Mouse (Mus musculus): ENCODE measurements at regions not wholly inside any gene's neighbourhood (a gene's known extent, or its start where the extent isn't known, plus 50 kb on each side); places are given as distances from the start of the nearest gene placed in this dataset.
A peak's percentile ranks its signal among the peaks of the same experiment; 100 is the strongest.

DNA sequence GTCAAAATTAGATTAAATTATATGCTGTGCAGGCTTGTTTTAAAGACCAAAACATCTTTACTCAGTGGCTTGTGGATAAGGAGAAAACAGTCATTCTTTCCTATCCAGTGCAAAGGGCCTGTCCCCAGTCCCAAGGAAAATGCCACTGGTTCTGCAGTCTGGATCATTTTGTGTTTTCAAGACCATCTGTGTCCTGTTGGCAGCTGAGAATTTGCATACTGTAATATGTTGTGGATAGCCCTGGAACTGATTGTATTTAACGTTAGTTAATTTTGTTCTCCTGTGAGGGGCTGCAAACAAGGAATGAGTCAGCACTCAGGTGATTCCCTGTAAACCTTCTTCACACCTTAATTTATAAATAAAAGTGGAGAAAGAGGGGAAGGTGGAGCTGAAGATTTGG is 217.9 kb upstream of the B430305J03Rik start:
- no peak overlapping the region for H3K27ac ChIP-seq
- H3K36me3 ChIP-seq = no peaks in the 10 kb centered on the region
- H3K9me3 ChIP-seq = no peaks in the 10 kb centered on the region
- no peak overlapping the region for H3K9ac ChIP-seq
- H3K4me1 ChIP-seq (replicated peaks) = no peaks in the 10 kb centered on the region
- no peaks in the 10 kb centered on the region for H3K27me3 ChIP-seq (replicated peaks)
- 78% methylated on average over 1 of the region's 1 CpGs for WGBS
- no peak overlapping the region for H3K4me3 ChIP-seq (replicated peaks)
- H3K4me2 ChIP-seq (replicated peaks) = no peak overlapping the region
- no peak for ATAC-seq

- Histone ChIP-seq H3K27ac (no peak overlapping the region), H3K4me2 (replicated peaks) (no peak overlapping the region), H3K36me3 (no peaks in the 10 kb centered on the region), H3K9ac (no peak overlapping the region), H3K9me3 (no peaks in the 10 kb centered on the region), H3K27me3 (replicated peaks) (no peaks in the 10 kb centered on the region), H3K4me1 (replicated peaks) (no peaks in the 10 kb centered on the region), H3K4me3 (replicated peaks) (no peak overlapping the region)
- 80% methylated on average over 2 of the region's 2 CpGs for WGBS
- ATAC-seq = no peak
Measured at GRCm38 (mm10) chr3:61582927-61583326, 217.2 kb upstream of the B430305J03Rik start.

DNA sequence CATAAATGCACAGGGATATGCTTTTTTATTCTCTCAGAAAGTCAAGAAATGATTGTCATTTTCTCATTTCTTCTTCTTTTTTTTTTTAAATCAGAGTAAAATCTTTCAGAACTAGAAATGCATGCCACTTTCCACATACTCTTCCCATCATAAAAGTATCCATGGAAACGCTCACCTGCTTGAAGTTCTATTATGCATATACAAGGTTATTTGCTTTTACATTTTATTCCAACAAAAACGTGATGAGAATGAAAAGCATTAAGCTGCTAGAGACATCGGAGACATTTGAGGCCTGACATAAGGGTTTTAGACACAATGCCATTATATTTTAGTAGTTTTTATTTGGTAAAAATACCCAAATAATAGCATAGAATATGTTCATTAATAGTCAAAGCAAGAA is 214.5 kb upstream of the B430305J03Rik start:
- no peak overlapping the region for H3K4me2 ChIP-seq (replicated peaks)
- no peak overlapping the region for H3K9ac ChIP-seq
- no peaks in the 10 kb centered on the region for H3K4me1 ChIP-seq (replicated peaks)
- WGBS = 87% methylated on average over 3 of the region's 3 CpGs
- no peak overlapping the region for H3K27ac ChIP-seq
- ATAC-seq = no peak
- H3K4me3 ChIP-seq (replicated peaks) = no peak overlapping the region
- H3K27me3 ChIP-seq (replicated peaks) = no peaks in the 10 kb centered on the region
- H3K9me3 ChIP-seq = no peaks in the 10 kb centered on the region
- no peaks in the 10 kb centered on the region for H3K36me3 ChIP-seq

DNA sequence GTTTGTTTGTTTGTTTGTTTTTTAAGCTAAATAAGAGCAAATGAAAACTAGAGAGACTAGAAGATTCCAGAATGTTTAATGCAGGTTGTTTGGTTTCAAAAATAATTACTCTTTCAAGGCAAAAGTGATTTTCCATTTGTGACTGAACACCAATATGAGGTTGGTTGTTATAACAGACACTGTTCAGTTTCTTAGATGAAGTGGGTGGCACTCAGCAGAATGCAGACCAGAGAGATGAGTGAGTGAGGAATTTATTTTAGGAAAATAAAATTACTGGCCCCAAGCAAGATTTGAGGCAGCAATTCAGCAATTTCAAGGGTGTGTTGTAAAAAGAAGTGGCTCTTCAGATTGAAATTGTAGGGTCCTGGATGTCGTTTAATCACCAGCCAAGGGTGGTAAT is 171.4 kb upstream of the B430305J03Rik start:
- Histone ChIP-seq H3K4me1 (replicated peaks) (no peaks in the 10 kb centered on the region), H3K27me3 (replicated peaks) (no peaks in the 10 kb centered on the region), H3K9me3 (no peaks in the 10 kb centered on the region), H3K9ac (no peak overlapping the region), H3K36me3 (no peaks in the 10 kb centered on the region), H3K4me2 (replicated peaks) (no peak overlapping the region), H3K27ac (no peak overlapping the region), H3K4me3 (replicated peaks) (no peak overlapping the region)
- ATAC-seq = no peak
- WGBS = 54% methylated on average over 1 of the region's 1 CpGs

DNA sequence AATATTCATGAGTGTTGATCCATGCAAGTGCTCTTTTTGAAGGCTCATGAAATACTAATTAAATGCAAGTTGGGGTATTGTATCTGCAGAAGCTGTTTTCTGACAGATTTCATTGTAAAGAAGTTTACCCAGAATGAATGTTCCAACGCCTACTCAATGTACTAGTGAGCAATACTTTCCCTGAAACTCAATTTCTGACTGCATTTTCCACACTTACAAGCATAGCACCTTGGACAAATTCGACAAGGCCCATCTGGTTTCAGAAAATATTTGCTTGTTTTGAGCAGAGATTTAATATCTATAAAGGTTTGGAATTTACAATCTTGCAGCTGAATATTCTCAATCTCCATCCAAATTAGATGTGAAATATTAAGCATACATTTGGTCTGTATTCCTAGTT is 170.0 kb upstream of the B430305J03Rik start:
- ATAC-seq = no peak
- H3K9ac ChIP-seq = no peak overlapping the region
- H3K9me3 ChIP-seq = no peaks in the 10 kb centered on the region
- H3K27me3 ChIP-seq (replicated peaks) = no peaks in the 10 kb centered on the region
- no peak overlapping the region for H3K27ac ChIP-seq
- H3K36me3 ChIP-seq = no peaks in the 10 kb centered on the region
- H3K4me2 ChIP-seq (replicated peaks) = no peak overlapping the region
- WGBS = 61% methylated on average over 2 of the region's 2 CpGs
- H3K4me1 ChIP-seq (replicated peaks) = no peaks in the 10 kb centered on the region
- H3K4me3 ChIP-seq (replicated peaks) = no peak overlapping the region

DNA sequence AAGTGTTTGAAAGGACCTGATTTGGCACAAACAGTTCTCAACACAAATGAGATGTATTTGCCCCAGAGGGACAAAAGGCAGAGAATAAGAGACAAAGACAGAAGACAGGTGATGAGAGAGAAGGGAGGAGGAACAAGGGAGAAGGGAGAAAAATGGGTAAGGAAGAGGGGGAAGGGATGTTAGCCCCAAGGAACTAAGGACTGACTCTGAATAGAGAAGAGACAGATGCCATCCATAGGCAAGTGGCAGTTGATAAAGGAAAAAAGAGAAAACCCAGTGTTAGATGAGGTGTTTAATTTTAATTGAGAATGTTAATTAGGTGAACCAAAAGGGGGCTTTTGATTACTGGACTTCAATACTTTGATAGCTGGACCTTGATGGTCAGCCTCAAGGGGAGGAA is 137.4 kb upstream of the B430305J03Rik start:
- Histone ChIP-seq H3K36me3 (no peaks in the 10 kb centered on the region), H3K4me1 (replicated peaks) (no peaks in the 10 kb centered on the region), H3K4me2 (replicated peaks) (no peak overlapping the region), H3K4me3 (replicated peaks) (no peak overlapping the region), H3K27ac (no peak overlapping the region), H3K27me3 (replicated peaks) (no peaks in the 10 kb centered on the region), H3K9me3 (no peaks in the 10 kb centered on the region), H3K9ac (no peak overlapping the region)
- ATAC-seq = no peak

GRCm38 (mm10) chr3:61494835-61495234 is 129.1 kb upstream of the B430305J03Rik start:
- Histone ChIP-seq H3K27me3 (replicated peaks) (no peaks in the 10 kb centered on the region), H3K4me1 (replicated peaks) (no peaks in the 10 kb centered on the region), H3K4me3 (replicated peaks) (no peak overlapping the region), H3K36me3 (no peaks in the 10 kb centered on the region), H3K9me3 (no peaks in the 10 kb centered on the region), H3K4me2 (replicated peaks) (no peak overlapping the region), H3K27ac (no peak overlapping the region), H3K9ac (no peak overlapping the region)
- no peak for ATAC-seq
- 98% methylated on average over 2 of the region's 2 CpGs for WGBS

GRCm38 (mm10) chr3:61486808-61487389 is 121.1 kb upstream of the B430305J03Rik start:
- Histone ChIP-seq H3K27ac (no peak overlapping the region), H3K4me3 (replicated peaks) (no peak overlapping the region), H3K4me1 (replicated peaks) (no peaks in the 10 kb centered on the region), H3K4me2 (replicated peaks) (no peak overlapping the region), H3K27me3 (replicated peaks) (no peaks in the 10 kb centered on the region), H3K36me3 (no peaks in the 10 kb centered on the region), H3K9me3 (no peaks in the 10 kb centered on the region), H3K9ac (no peak overlapping the region)
- ATAC-seq = no peak
- 86% methylated on average over 5 of the region's 5 CpGs for WGBS

- Histone ChIP-seq H3K4me2 (replicated peaks) (no peak overlapping the region), H3K9ac (no peak overlapping the region), H3K27ac (no peak overlapping the region), H3K36me3 (no peaks in the 10 kb centered on the region), H3K4me1 (replicated peaks) (no peaks in the 10 kb centered on the region), H3K27me3 (replicated peaks) (no peaks in the 10 kb centered on the region), H3K4me3 (replicated peaks) (no peak overlapping the region), H3K9me3 (no peaks in the 10 kb centered on the region)
- no peak for ATAC-seq
- 65% methylated on average over 3 of the region's 3 CpGs for WGBS
Measured at GRCm38 (mm10) chr3:61478861-61479584, 113.3 kb upstream of the B430305J03Rik start.

DNA sequence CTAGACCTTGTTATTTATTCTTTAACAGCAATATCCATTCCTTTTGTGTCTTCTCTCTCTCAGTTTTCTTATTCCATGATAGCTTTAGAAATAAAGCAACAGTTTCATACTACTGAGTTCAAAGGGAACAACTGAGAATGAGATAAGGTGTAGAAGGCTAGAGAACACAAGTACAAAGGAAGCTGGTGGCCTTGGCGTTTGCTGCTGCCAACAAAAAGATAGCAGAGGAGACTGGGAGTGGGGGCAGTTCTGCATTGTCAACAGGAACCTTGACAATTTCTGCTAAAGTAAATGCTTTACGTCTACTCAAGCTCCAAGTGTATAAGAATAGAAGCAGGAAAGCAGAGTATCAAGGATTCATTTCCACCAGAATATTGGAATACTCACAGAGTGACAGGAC is 109.3 kb upstream of the B430305J03Rik start:
- H3K4me3 ChIP-seq (replicated peaks) = no peak overlapping the region
- no peaks in the 10 kb centered on the region for H3K27me3 ChIP-seq (replicated peaks)
- no peak overlapping the region for H3K4me2 ChIP-seq (replicated peaks)
- no peak overlapping the region for H3K9ac ChIP-seq
- H3K9me3 ChIP-seq = no peaks in the 10 kb centered on the region
- no peaks in the 10 kb centered on the region for H3K4me1 ChIP-seq (replicated peaks)
- 33% methylated on average over 2 of the region's 2 CpGs for WGBS
- no peak overlapping the region for H3K27ac ChIP-seq
- ATAC-seq = no peak
- H3K36me3 ChIP-seq = no peaks in the 10 kb centered on the region

GRCm38 (mm10) chr3:61467158-61467557 is 101.4 kb upstream of the B430305J03Rik start:
- no peak overlapping the region for H3K27ac ChIP-seq
- ATAC-seq = no peak
- no peak overlapping the region for H3K4me2 ChIP-seq (replicated peaks)
- WGBS = 33% methylated on average over 3 of the region's 3 CpGs
- no peaks in the 10 kb centered on the region for H3K27me3 ChIP-seq (replicated peaks)
- no peak overlapping the region for H3K9ac ChIP-seq
- no peaks in the 10 kb centered on the region for H3K9me3 ChIP-seq
- H3K4me1 ChIP-seq (replicated peaks) = no peaks in the 10 kb centered on the region
- H3K36me3 ChIP-seq = no peaks in the 10 kb centered on the region
- no peak overlapping the region for H3K4me3 ChIP-seq (replicated peaks)

- Histone ChIP-seq H3K9me3 (no peaks in the 10 kb centered on the region), H3K36me3 (no peaks in the 10 kb centered on the region), H3K9ac (no peak overlapping the region), H3K4me3 (replicated peaks) (no peak overlapping the region), H3K27me3 (replicated peaks) (no peaks in the 10 kb centered on the region), H3K4me2 (replicated peaks) (no peak overlapping the region), H3K4me1 (replicated peaks) (no peaks in the 10 kb centered on the region), H3K27ac (no peak overlapping the region)
- ATAC-seq = 0 out of 2 replicates have a peak, but pooled peaks have one; percentile 12
- 55% methylated on average over 2 of the region's 2 CpGs for WGBS
Measured at GRCm38 (mm10) chr3:61466641-61467040, 100.9 kb upstream of the B430305J03Rik start.

DNA sequence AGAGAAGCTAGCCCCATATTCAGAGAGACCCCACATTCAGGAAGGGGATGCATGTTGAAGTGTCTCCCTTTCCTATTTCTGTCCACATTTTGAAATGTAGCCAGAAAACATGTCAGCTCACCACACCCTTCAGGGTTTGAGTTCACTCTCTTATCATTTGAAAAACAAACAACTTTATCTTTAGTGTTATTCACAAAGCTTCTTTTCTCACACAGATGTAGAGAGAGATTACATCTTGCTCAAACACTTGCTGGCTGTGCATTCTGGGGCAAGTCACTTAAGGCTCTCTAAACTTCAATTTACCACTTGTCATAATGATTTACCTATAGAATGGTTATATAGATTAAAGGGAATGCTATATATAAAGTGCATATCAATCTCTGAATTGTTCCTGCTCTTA is 94.3 kb upstream of the B430305J03Rik start:
- Histone ChIP-seq H3K9ac (no peak overlapping the region), H3K4me3 (replicated peaks) (no peak overlapping the region), H3K27ac (no peak overlapping the region), H3K9me3 (no peaks in the 10 kb centered on the region), H3K36me3 (no peaks in the 10 kb centered on the region), H3K27me3 (replicated peaks) (no peaks in the 10 kb centered on the region), H3K4me1 (replicated peaks) (no peaks in the 10 kb centered on the region), H3K4me2 (replicated peaks) (no peak overlapping the region)
- ATAC-seq = no peak
